ENCODE assay signal across 12 mouse cellular contexts in genomic region chr2:125558634-125559589, GRCm38 (mm10). TPM values are rescaled to one million over a fixed set of nuclear protein-coding genes. Genes with fewer than 3 reads are reported as not detected.
DNase-seq lines count a peak whose midpoint lies in the region; ATAC-seq and TF ChIP-seq lines count a peak whose summit lies in the region.
"Had no signal": no experiment of that assay in that cellular context is flagged by ENCODE, and none has a peak within 500 bp of the region (broad histone marks: within the 10 kb centered on the region; RNA-seq: fewer than 3 reads in every experiment).

No protein-coding gene starts in this region.

- H3K9ac ChIP-seq in hindbrain, postnatal 0 days (replicated peaks; ENCODE audit: low read length): no peak overlapping the region; the same call in 1 of the 2 replicates

- peaks cover 13% of the 10 kb centered on the region for H3K36me3 ChIP-seq in embryonic facial prominence, embryonic 10.5 days (replicated peaks)
- no peaks in the 10 kb centered on the region for H3K36me3 ChIP-seq in hindbrain, postnatal 0 days (ENCODE audit: insufficient read depth, low read length)

- peaks cover 25% of the 10 kb centered on the region for H3K4me1 ChIP-seq in embryonic facial prominence, embryonic 10.5 days
- H3K4me1 ChIP-seq in hindbrain, postnatal 0 days (ENCODE audit: insufficient read depth, low read length): no peaks in the 10 kb centered on the region
- H3K4me1 ChIP-seq: megakaryocyte, embryonic 14.5 days had no signal

- TF ChIP-seq CTCF in hindbrain, postnatal 0 days (IDR thresholded peaks at IDR 0.05; ENCODE audit: low read depth): no peak

- H3K4me2 ChIP-seq in hindbrain, postnatal 0 days (ENCODE audit: low read depth, low read length): 0 out of 2 replicates have a peak overlapping the region, but pooled peaks have one; percentile 5

- H3K27me3 ChIP-seq in embryonic facial prominence, embryonic 10.5 days (replicated peaks; ENCODE audit: low read depth, poor library complexity, severe bottlenecking): no peaks in the 10 kb centered on the region
- no peaks in the 10 kb centered on the region for H3K27me3 ChIP-seq in hindbrain, postnatal 0 days (ENCODE audit: insufficient read depth, low read length)
- H3K27me3 ChIP-seq: megakaryocyte, embryonic 14.5 days; Patski had no signal

- H3K4me3 ChIP-seq in embryonic facial prominence, embryonic 10.5 days: no peak overlapping the region
- H3K4me3 ChIP-seq in hindbrain, postnatal 0 days (ENCODE audit: low read length): no peak overlapping the region
- H3K4me3 ChIP-seq: megakaryocyte, embryonic 14.5 days had no signal

- peak; percentile 12 to 20 for DNase-seq in cerebellum, postnatal 14 days
- DNase-seq in cerebellum, adult 18-20 months: no peak
- peak; percentile 12 to 13 for DNase-seq in kidney, postnatal 36 days
- DNase-seq in kidney, postnatal 4 days: no peak
- peak; percentile 35 for DNase-seq in embryonic facial prominence, embryonic 10.5 days (ENCODE audit: low spot score)
- peak; percentile 6 for DNase-seq in hindbrain, postnatal 0 days (ENCODE audit: low spot score)
- DNase-seq in left cerebral cortex, adult 11 months (ENCODE audit: low spot score): no peak
- DNase-seq in frontal cortex, postnatal 10 days (ENCODE audit: low spot score in 2 of 2): no peak

- ATAC-seq in hindbrain, postnatal 0 days: peak; percentile 44
- ATAC-seq: Patski had no signal

- WGBS in embryonic facial prominence, embryonic 10.5 days: 60% methylated on average over 19 of the region's 19 CpGs
- WGBS in hindbrain, postnatal 0 days: 32% methylated on average over 19 of the region's 19 CpGs

- H3K9me3 ChIP-seq in embryonic facial prominence, embryonic 10.5 days: no peaks in the 10 kb centered on the region
- H3K9me3 ChIP-seq in hindbrain, postnatal 0 days (ENCODE audit: low read length): no peaks in the 10 kb centered on the region; the same call in 1 of the 2 replicates

- H3K27ac ChIP-seq in embryonic facial prominence, embryonic 10.5 days (replicated peaks): peak overlapping the region; percentile 82
- H3K27ac ChIP-seq in hindbrain, postnatal 0 days: peak overlapping the region; percentile 49

RNA-seq across cellular contexts. Expression of gene Fbn1, which starts 51.1 kb away (rescaled TPM):
- polyA plus RNA-seq in embryonic facial prominence, embryonic 10.5 days (2016; fragmentation: Nextera tagmentation; extraction: Ambion mirVana): 6.8 and 8.1 TPM in 2 replicates
- total RNA-seq in hindbrain, postnatal 0 days (2014; rRNA removed): 16.6 and 17.5 TPM in 2 replicates
- 1.9 and 2.3 TPM in 2 replicates for polyA plus RNA-seq in hindbrain, postnatal 0 days (2015; fragmentation: Nextera tagmentation; extraction: Ambion mirVana)

RNA-seq across cellular contexts. Expression of gene Gm9913, which starts 54.0 kb away (rescaled TPM):
- polyA plus RNA-seq in embryonic facial prominence, embryonic 10.5 days (2016; fragmentation: Nextera tagmentation; extraction: Ambion mirVana): 0.09 and 0.20 TPM in 2 replicates
- total RNA-seq in hindbrain, postnatal 0 days (2014; rRNA removed): 0.07 TPM in 1 of 2 replicates, not detected in the other
- polyA plus RNA-seq in hindbrain, postnatal 0 days (2015; fragmentation: Nextera tagmentation; extraction: Ambion mirVana): 0.14 and 0.20 TPM in 2 replicates
- total RNA-seq: granulocyte monocyte progenitor cell, adult 5-6 weeks; neutrophil, adult 5-6 weeks had no signal

Comparison
In these comparisons a context has a peak if more than half of its experiments do, and no peak if none do; other contexts are left out.
1. DNase-seq: peak in cerebellum, postnatal 14 days (2 of 2), kidney, postnatal 36 days (2 of 2), embryonic facial prominence, embryonic 10.5 days (single experiment) and hindbrain, postnatal 0 days (single experiment); none in cerebellum, adult 18-20 months (0 of 2), kidney, postnatal 4 days (0 of 2), left cerebral cortex, adult 11 months (single experiment) and frontal cortex, postnatal 10 days (0 of 2).